Mouse (Mus musculus): ENCODE data around the gene Rab11fip5. TPM values are rescaled to one million over a fixed set of nuclear protein-coding genes. Genes with fewer than 3 reads are reported as not detected.

Rab11fip5 gene
- polyA plus RNA-seq, 1 experiment from 2014 or later: 12.2 TPM

DNA sequence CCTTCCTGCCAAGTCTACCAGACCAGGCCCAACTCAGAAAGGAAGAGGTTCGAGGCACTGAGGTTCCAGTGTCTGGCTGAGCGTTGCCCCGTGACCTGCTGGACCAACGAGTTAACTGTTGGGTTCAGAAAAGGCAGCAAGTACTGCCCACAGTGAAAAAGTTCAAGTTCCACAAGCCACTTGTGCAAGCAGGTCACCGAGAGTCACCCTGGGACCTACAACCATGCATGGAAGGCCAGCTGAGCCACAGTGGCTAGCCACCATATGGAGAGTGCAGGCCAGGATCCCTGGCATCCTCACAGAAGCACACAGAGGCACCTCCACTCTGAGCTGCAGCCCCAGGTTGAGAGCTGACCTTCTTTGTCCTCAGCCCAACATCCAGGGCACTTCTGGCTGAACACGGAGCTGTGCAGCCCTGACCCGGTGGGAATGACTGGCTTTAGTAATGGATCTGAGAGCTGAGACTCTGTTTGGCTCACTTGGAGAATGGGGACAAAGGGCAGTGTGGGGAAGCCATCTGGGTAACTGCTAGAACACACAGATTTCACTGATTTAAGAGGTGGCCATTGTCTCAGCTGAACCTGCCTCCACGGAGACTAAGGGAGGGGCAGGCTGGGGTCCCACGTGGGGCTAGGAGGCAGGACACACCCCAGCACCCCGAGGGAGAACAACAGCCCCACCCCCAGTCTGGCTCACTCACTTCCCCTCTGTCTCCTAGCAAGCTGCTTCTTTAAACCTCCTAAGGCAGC, 81.0 kb downstream of the Rab11fip5 start:
- no peak overlapping the region for H3K27ac ChIP-seq (ENCODE audit: low read length)
- no peak overlapping the region for H3K4me3 ChIP-seq (ENCODE audit: low read length)
- H3K4me2 ChIP-seq (ENCODE audit: low read depth, low read length): no peak overlapping the region
- peaks cover 2% of the 10 kb centered on the region for H3K4me1 ChIP-seq (replicated peaks; ENCODE audit: control insufficient read depth, insufficient read depth, low read length)
- H3K27me3 ChIP-seq (ENCODE audit: control insufficient read depth, insufficient read depth, low read depth, low read length): no peaks in the 10 kb centered on the region
- no peaks in the 10 kb centered on the region for H3K9me3 ChIP-seq (ENCODE audit: control insufficient read depth, low read length)
- no peaks in the 10 kb centered on the region for H3K36me3 ChIP-seq (ENCODE audit: control insufficient read depth, insufficient read depth, low read length)
- 55% methylated on average over 10 of the region's 10 CpGs for WGBS
- ATAC-seq (ENCODE audit: low read depth): no peak
- no peak overlapping the region for H3K9ac ChIP-seq (ENCODE audit: low read length)

DNA sequence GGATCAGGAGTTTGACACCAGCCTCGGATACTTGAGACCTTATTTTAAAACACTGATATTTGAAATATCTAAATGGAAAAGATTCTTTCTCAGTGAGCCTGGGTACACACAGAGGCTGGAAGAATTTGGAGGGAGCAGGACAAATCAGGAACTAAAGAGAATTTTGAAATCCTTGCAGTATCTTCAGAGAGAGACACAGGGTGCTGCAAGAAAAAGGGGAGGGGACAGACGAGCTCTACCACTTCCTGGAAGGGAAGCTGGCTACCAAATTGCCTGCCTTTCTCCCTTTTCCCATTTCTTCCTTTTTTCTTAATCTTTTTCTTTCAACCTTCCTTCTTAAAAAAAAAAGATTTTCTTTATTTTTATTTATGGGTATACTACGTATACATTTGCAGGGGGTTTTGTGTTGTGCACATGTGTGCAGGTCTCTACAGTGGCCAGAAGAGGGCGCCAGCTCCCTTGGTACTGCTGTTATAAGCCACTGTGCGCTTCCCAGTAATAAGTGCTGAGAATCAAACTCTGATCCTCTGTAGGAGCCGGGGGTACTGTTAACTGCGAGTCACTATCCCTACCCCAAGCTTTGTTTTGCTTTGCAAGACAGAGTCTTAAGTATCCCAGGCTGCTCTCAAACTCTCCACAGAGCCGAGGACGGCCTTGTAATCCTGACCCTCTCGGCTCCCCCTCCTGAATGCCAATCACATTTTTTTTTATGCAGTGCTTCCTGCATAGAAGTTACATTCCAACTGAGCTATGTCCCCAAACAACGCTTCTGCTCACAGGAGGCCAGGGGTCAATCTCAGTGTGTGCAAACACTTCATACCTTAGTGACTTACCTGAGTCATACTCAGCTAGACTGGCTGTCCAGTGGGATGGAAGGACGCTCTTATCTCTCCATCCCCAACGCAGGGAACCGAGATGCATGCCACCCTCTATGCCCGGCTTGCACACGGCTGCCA, 83.3 kb downstream of the Rab11fip5 start:
- no peak overlapping the region for H3K27ac ChIP-seq (ENCODE audit: low read length)
- ATAC-seq (ENCODE audit: low read depth): no peak
- H3K9me3 ChIP-seq (ENCODE audit: control insufficient read depth, low read length): no peaks in the 10 kb centered on the region
- H3K4me1 ChIP-seq (replicated peaks; ENCODE audit: control insufficient read depth, insufficient read depth, low read length): peaks cover 2% of the 10 kb centered on the region
- H3K9ac ChIP-seq (ENCODE audit: low read length): no peak overlapping the region
- no peaks in the 10 kb centered on the region for H3K27me3 ChIP-seq (ENCODE audit: control insufficient read depth, insufficient read depth, low read depth, low read length)
- WGBS: 69% methylated on average over 16 of the region's 16 CpGs
- no peak overlapping the region for H3K4me2 ChIP-seq (ENCODE audit: low read depth, low read length)
- H3K4me3 ChIP-seq (ENCODE audit: low read length): no peak overlapping the region
- no peaks in the 10 kb centered on the region for H3K36me3 ChIP-seq (ENCODE audit: control insufficient read depth, insufficient read depth, low read length)

- H3K4me3 ChIP-seq (ENCODE audit: low read length): no peak overlapping the region
- no peaks in the 10 kb centered on the region for H3K4me1 ChIP-seq (replicated peaks; ENCODE audit: control insufficient read depth, insufficient read depth, low read length)
- no peak overlapping the region for H3K9ac ChIP-seq (ENCODE audit: low read length)
- H3K27ac ChIP-seq (ENCODE audit: low read length): no peak overlapping the region
- WGBS: 67% methylated on average over 4 of the region's 4 CpGs
- ATAC-seq (ENCODE audit: low read depth): no peak
- no peaks in the 10 kb centered on the region for H3K9me3 ChIP-seq (ENCODE audit: control insufficient read depth, low read length)
- no peaks in the 10 kb centered on the region for H3K27me3 ChIP-seq (ENCODE audit: control insufficient read depth, insufficient read depth, low read depth, low read length)
- no peak overlapping the region for H3K4me2 ChIP-seq (ENCODE audit: low read depth, low read length)
- H3K36me3 ChIP-seq (ENCODE audit: control insufficient read depth, insufficient read depth, low read length): no peaks in the 10 kb centered on the region
Measured at GRCm38 (mm10) chr6:85288193-85288857, 86.1 kb downstream of the Rab11fip5 start.

DNA sequence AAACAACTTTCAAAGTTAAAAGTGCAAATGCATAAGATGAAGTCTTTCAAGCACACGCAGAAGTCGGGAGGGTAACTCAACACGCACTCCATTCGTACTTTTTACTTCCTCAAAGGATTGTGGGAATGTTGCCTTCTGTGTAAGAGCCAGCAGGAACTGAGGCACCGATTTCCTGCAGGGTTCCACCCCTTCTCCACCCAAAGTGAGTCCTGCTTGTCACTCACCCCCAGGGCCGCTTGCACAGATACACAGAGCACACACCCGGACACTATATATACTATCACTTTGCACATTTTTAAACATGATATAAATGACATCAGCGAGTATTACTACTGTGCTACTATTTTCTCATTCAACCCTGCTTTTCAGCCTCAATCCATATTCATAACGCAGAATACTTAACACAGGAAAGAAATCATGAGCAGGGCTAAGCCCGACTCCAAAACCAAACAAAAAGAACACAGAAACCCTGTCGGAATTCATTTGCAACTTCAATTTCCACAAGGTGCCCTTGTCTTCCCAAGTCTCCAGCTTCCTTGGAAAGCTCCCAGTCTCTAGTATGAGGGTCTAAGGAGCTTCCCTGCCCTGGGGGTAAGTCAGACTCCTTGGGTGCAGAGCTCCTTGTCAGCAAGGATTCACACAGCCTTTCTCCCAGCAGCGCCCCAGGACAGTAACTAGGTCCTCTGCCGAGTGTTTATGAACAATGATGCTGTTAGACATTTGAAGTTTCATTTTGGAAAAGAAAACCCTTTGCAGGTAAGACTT, 88.0 kb downstream of the Rab11fip5 start:
- Histone ChIP-seq H3K9ac (ENCODE audit: low read length) (no peak overlapping the region), H3K27me3 (ENCODE audit: control insufficient read depth, insufficient read depth, low read depth, low read length) (no peaks in the 10 kb centered on the region), H3K36me3 (ENCODE audit: control insufficient read depth, insufficient read depth, low read length) (no peaks in the 10 kb centered on the region), H3K27ac (ENCODE audit: low read length) (no peak overlapping the region), H3K9me3 (ENCODE audit: control insufficient read depth, low read length) (no peaks in the 10 kb centered on the region), H3K4me3 (ENCODE audit: low read length) (no peak overlapping the region), H3K4me2 (ENCODE audit: low read depth, low read length) (no peak overlapping the region), H3K4me1 (replicated peaks; ENCODE audit: control insufficient read depth, insufficient read depth, low read length) (no peaks in the 10 kb centered on the region)
- ATAC-seq (ENCODE audit: low read depth): no peak
- WGBS: 70% methylated on average over 13 of the region's 13 CpGs

Small RNA genes lying within 50 kb of the gene (microRNA-seq; reads per million reads assigned to microRNA genes)
- not detected for gene Mir705

Other genes with a start within 250 kb of the Rab11fip5 start
- gene Spr, start 236.9 kb downstream of the Rab11fip5 start, polyA plus RNA-seq (2015; fragmentation: Nextera tagmentation; extraction: Ambion mirVana): 63.6 and 65.6 TPM in 2 replicates
- not detected in 2 replicates for gene Emx1, start 187.2 kb downstream of the Rab11fip5 start, polyA plus RNA-seq (2015; fragmentation: Nextera tagmentation; extraction: Ambion mirVana)
- gene Sfxn5, start 41.2 kb downstream of the Rab11fip5 start, polyA plus RNA-seq (2015; fragmentation: Nextera tagmentation; extraction: Ambion mirVana): 7.0 and 7.8 TPM in 2 replicates
- 0.80 and 0.94 TPM in 2 replicates for gene Noto, start 49.3 kb upstream of the Rab11fip5 start, polyA plus RNA-seq (2015; fragmentation: Nextera tagmentation; extraction: Ambion mirVana)
- gene Smyd5, start 57.4 kb upstream of the Rab11fip5 start, polyA plus RNA-seq (2015; fragmentation: Nextera tagmentation; extraction: Ambion mirVana): 53.4 and 55.2 TPM in 2 replicates
- 446 and 448 TPM in 2 replicates for gene Cct7, start 76.9 kb upstream of the Rab11fip5 start, polyA plus RNA-seq (2015; fragmentation: Nextera tagmentation; extraction: Ambion mirVana)
- 47.4 and 48.2 TPM in 2 replicates for gene Pradc1, start 77.3 kb upstream of the Rab11fip5 start, polyA plus RNA-seq (2015; fragmentation: Nextera tagmentation; extraction: Ambion mirVana)
- 0.08 and 0.11 TPM in 2 replicates for gene Fbxo41, start 128.4 kb upstream of the Rab11fip5 start, polyA plus RNA-seq (2015; fragmentation: Nextera tagmentation; extraction: Ambion mirVana)
- gene Egr4, start 139.0 kb upstream of the Rab11fip5 start, polyA plus RNA-seq (2015; fragmentation: Nextera tagmentation; extraction: Ambion mirVana): not detected in 2 replicates
- 5.1 TPM in 2 replicates for gene Alms1, start 212.9 kb upstream of the Rab11fip5 start, polyA plus RNA-seq (2015; fragmentation: Nextera tagmentation; extraction: Ambion mirVana)